Mouse (Mus musculus) c-Kit-positive CD71-positive TER-119-positive erythroid progenitor cells, embryonic 14.5 days (primary cell): ENCODE results near the gene Aqp11.

Experiments
- DNase-seq: peaks from one replicate; pipeline ENCODE4 v3.0.0-alpha.2; 2013; ENCODE audit warnings: low spot score

Gene Aqp11

GRCm38 (mm10) chr7:97707809-97708208 lies 30.3 kb downstream of the Aqp11 start:
- DNase-seq = no peak

- DNase-seq = no peak
Observed at GRCm38 (mm10) chr7:97707123-97707522, 31.0 kb downstream of the Aqp11 start.

GRCm38 (mm10) chr7:97701106-97701505 lies 37.0 kb downstream of the Aqp11 start:
- no peak for DNase-seq

- DNase-seq = no peak
Observed at GRCm38 (mm10) chr7:97700173-97700572, 37.9 kb downstream of the Aqp11 start.

- peak; percentile 86 for DNase-seq
Observed at GRCm38 (mm10) chr7:97696506-97697254, 41.4 kb downstream of the Aqp11 start, which contains the start of gene Clns1a. TSS of gene Clns1a (plus strand) at chr7:97696634.

GRCm38 (mm10) chr7:97696133-97696505 lies 42.0 kb downstream of the Aqp11 start:
- DNase-seq = no peak

- DNase-seq = no peak
Observed at GRCm38 (mm10) chr7:97695441-97695840, 42.6 kb downstream of the Aqp11 start.

- DNase-seq = no peak
Observed at GRCm38 (mm10) chr7:97687831-97688230, 50.3 kb downstream of the Aqp11 start.

GRCm38 (mm10) chr7:97679239-97679638 lies 58.9 kb downstream of the Aqp11 start:
- peak; percentile 47 for DNase-seq
